Mouse (Mus musculus) liver, embryonic 15.5 days (tissue): ENCODE results near the gene Macrod2. TPM values are rescaled to one million over a fixed set of nuclear protein-coding genes. Genes with fewer than 3 reads are reported as not detected.

ENCODE experiments used
- ATAC-seq: fragments of 200-750 bp; cut with Nextera tagmentation; 2 replicates; pipeline ENCODE4 v1.8.0; 2017; ENCODE audit warnings: moderate number of reproducible peaks, mild to moderate bottlenecking, moderate library complexity; ENCODE audit not compliant: insufficient read depth
- H3K27ac ChIP-seq: fragments of 300-500 bp; sonication (generic); replicated peaks from 2 replicates; pipeline ENCODE4 v1.5.1; 2015; ENCODE audit warnings: mild to moderate bottlenecking, inconsistent platforms
- H3K27me3 ChIP-seq: fragments of 300-500 bp; sonication (generic); 2 replicates; pipeline ENCODE4 v1.6.1; 2015; ENCODE audit warnings: mild to moderate bottlenecking, inconsistent platforms
- H3K36me3 ChIP-seq: fragments of 300-500 bp; sonication (generic); replicated peaks from 2 replicates; pipeline ENCODE4 v1.6.1; 2015; ENCODE audit warnings: moderate library complexity, mild to moderate bottlenecking, inconsistent platforms
- H3K4me1 ChIP-seq: fragments of 300-500 bp; sonication (generic); replicated peaks from 2 replicates; pipeline ENCODE4 v1.6.1; 2015; ENCODE audit warnings: inconsistent platforms
- H3K4me2 ChIP-seq: fragments of 300-500 bp; sonication (generic); 2 replicates; pipeline ENCODE4 v1.6.1; 2015; ENCODE audit warnings: moderate library complexity, mild to moderate bottlenecking, inconsistent platforms
- H3K4me3 ChIP-seq: fragments of 300-500 bp; sonication (generic); replicated peaks from 2 replicates; pipeline ENCODE4 v1.5.1; 2015; ENCODE audit warnings: mild to moderate bottlenecking, inconsistent platforms
- H3K9ac ChIP-seq: fragments of 300-500 bp; sonication (generic); 2 replicates; pipeline ENCODE4 v1.6.1; 2015; ENCODE audit warnings: moderate library complexity, mild to moderate bottlenecking, inconsistent platforms
- H3K9me3 ChIP-seq: fragments of 300-500 bp; sonication (generic); replicated peaks from 2 replicates; pipeline ENCODE4 v1.6.1; 2016; ENCODE audit warnings: inconsistent platforms
- WGBS: fragments of 180-500 bp; shearing (Covaris S2); methylation state at CpG from one replicate; pipeline ENCODE4 v1.1.7; 2015; ENCODE audit warnings: mixed read lengths; ENCODE audit not compliant: insufficient replicate concordance; 5-methylcytosine and 5-hydroxymethylcytosine counted together
- polyA plus RNA-seq: library from polyadenylated mRNA; unstranded; fragments of >200 nt; fragmentation: Nextera tagmentation; extraction: Ambion mirVana; gene quantifications from 2 replicates; pipeline ENCODE4 v1.2.1, GENCODE M21; 2015

Gene Macrod2
- polyA plus RNA-seq, 1 experiment from 2014 or later, result 6.9 TPM

DNA sequence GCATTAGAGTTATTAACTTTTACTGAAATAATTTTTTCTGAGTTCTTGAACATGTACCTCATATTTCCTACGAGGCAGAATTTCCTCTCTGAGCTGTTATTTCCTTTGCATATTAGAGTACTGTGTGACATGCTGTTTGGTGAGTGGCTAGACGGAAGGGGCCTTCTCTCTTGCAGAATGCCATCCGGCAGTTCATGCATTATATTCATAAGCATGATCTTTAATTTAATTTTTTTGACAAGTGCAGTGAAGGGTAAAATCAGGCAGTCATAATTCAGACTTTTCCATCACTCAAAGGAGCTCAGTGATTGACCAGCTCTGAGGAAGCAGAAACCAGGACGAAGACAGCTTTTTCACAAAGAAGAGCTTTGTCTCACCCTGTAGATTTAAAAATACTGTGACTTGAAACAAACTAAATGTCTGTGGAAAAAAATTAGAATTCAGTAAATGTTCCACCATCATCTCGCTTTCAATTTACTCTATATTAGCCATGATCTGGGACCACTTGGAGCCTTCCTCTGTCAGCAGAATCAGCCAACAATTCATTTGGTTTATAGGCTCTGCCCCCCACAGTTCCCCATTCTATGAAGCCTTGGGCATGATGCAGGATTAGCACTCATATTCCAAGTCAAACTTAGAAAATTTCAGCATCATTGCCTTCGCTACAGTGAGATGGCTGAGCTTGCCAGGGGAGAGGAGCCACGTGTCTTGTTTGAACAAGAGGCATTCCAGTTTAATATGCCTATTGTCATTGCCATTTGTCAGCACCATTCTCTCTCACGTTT is 1827.2 kb downstream of the Macrod2 start:
- Histone ChIP-seq H3K4me1 (no peaks in the 10 kb centered on the region), H3K4me3 (no peak overlapping the region), H3K9ac (no peak overlapping the region), H3K4me2 (no peak overlapping the region), H3K27me3 (no peaks in the 10 kb centered on the region), H3K36me3 (no peaks in the 10 kb centered on the region), H3K9me3 (no peaks in the 10 kb centered on the region), H3K27ac (no peak overlapping the region)
- ATAC-seq, result no peak
- WGBS, result 54% methylated on average over 8 of the region's 8 CpGs

DNA sequence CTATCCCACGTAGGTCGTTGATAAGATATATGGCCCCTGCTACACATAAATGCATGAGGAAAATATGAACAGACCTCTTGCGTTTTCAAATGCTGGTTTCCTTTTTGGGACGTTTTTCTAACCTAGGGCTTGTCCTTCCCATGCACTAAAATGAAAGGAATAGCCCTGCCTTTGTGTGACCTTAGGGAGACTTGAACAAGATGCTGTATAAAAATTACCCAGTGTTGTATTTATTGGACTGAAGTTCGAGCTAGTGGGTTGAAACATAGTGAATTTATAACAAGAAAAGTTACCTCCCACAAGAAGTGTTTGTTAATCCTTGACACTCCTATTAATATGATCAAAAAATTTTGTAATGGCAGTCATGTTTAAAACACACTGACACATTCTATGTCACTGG is 1827.8 kb downstream of the Macrod2 start:
- no peak for ATAC-seq
- WGBS, result 58% methylated on average over 5 of the region's 5 CpGs
- Histone ChIP-seq H3K27ac (no peak overlapping the region), H3K4me1 (no peaks in the 10 kb centered on the region), H3K9ac (no peak overlapping the region), H3K9me3 (no peaks in the 10 kb centered on the region), H3K4me3 (no peak overlapping the region), H3K27me3 (no peaks in the 10 kb centered on the region), H3K36me3 (no peaks in the 10 kb centered on the region), H3K4me2 (no peak overlapping the region)

DNA sequence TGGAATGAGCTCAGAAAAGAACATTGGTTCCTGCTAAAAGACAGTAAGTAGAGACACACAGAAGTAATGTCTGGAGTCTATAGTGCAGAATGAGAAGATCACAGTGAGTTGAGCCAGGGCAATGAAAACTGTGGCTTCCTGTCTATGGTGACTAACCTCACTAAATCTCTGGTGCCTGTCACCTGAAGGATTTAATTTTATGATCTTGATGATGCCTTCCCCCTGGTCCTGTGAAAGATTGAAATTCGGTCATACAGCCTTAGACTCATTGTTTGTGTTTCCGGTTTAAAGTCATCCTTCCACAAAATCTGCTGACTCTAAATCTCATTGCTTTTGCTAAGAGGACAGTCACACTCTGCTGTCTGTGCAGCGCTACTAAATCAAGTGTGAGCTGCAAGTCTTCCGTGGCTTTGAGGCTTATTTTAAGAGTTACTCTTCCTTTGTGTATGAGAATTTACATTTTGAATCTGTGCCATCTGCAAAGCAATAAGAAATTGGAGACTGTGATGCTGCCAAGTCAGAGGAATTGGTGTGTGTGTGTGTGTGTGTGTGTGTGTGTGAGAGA is 1836.0 kb downstream of the Macrod2 start:
- H3K27me3 ChIP-seq, result no peaks in the 10 kb centered on the region
- H3K36me3 ChIP-seq, result no peaks in the 10 kb centered on the region
- WGBS, result 53% methylated on average over 4 of the region's 4 CpGs
- no peak for ATAC-seq
- no peak overlapping the region for H3K4me2 ChIP-seq
- H3K4me1 ChIP-seq, result no peaks in the 10 kb centered on the region
- no peaks in the 10 kb centered on the region for H3K9me3 ChIP-seq
- H3K27ac ChIP-seq, result no peak overlapping the region
- no peak overlapping the region for H3K9ac ChIP-seq
- H3K4me3 ChIP-seq, result no peak overlapping the region

DNA sequence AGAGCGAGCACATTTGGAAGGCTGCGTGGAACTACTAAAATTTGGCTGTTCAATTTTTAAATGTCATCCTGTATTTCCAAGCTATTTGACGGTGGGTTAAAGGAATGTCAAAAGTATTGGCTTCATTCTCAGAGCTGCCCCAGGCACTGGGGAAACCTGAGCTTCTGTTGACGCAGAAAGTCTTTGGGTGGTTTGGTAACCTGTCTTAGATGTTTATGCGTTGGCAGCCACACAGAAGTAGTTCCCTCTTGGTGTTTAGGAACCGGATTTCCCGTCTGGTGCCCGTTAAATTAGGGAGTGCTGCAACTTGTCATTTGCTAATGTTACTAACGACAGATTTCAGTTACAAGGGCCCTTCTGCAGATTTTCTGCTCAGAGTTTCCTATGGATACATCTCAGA is 1837.7 kb downstream of the Macrod2 start:
- no peaks in the 10 kb centered on the region for H3K4me1 ChIP-seq
- no peak overlapping the region for H3K27ac ChIP-seq
- H3K4me2 ChIP-seq, result no peak overlapping the region
- no peak overlapping the region for H3K9ac ChIP-seq
- no peak for ATAC-seq
- H3K27me3 ChIP-seq, result no peaks in the 10 kb centered on the region
- H3K4me3 ChIP-seq, result no peak overlapping the region
- 56% methylated on average over 9 of the region's 9 CpGs for WGBS
- H3K36me3 ChIP-seq, result no peaks in the 10 kb centered on the region
- H3K9me3 ChIP-seq, result no peaks in the 10 kb centered on the region

DNA sequence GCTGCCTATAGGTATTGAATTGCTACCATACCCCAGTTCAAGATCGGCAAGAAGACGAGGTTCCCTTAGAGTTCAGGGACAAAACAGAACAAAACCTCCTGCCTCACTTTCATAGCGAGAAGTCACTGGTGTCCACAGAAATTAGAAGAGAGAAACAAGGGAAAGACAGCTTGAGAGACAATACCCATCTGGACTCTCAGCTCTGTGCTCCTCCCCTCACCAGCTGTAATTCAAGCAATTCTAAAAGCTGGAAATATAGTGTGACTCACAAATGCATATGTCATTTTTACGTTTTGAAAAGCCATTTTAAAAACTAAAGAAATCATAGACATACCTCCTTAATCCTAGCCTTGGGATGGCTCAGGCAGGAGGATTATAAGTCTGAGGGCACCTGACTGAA is 1848.4 kb downstream of the Macrod2 start:
- ATAC-seq, result no peak
- Histone ChIP-seq H3K27me3 (no peaks in the 10 kb centered on the region), H3K4me3 (no peak overlapping the region), H3K4me2 (no peak overlapping the region), H3K9me3 (no peaks in the 10 kb centered on the region), H3K4me1 (no peaks in the 10 kb centered on the region), H3K36me3 (no peaks in the 10 kb centered on the region), H3K9ac (no peak overlapping the region), H3K27ac (no peak overlapping the region)
- WGBS, result 56% methylated on average over 4 of the region's 4 CpGs

DNA sequence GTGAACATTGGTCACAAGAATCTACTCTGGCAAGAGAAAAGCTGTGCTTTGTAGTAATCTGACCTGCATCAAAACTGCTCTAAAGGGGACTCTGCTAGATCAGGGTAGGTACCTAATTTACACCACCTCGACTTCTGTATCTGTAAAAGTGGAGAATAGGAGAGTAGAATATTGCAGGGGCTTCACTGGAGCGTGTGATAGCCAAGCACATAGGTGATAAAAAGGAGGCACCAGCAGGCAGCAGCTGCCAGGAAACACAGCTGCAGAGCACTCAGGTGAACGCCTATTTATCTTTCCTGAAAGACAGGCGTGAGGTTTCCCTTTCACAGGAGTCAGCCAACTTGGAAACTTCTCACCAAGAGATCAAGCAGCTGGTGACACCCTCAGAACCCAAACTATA is 1855.3 kb downstream of the Macrod2 start:
- Histone ChIP-seq H3K9me3 (no peaks in the 10 kb centered on the region), H3K36me3 (no peaks in the 10 kb centered on the region), H3K4me3 (no peak overlapping the region), H3K4me1 (no peaks in the 10 kb centered on the region), H3K9ac (no peak overlapping the region), H3K27me3 (no peaks in the 10 kb centered on the region), H3K4me2 (no peak overlapping the region), H3K27ac (no peak overlapping the region)
- ATAC-seq, result no peak
- WGBS, result 25% methylated on average over 4 of the region's 4 CpGs

DNA sequence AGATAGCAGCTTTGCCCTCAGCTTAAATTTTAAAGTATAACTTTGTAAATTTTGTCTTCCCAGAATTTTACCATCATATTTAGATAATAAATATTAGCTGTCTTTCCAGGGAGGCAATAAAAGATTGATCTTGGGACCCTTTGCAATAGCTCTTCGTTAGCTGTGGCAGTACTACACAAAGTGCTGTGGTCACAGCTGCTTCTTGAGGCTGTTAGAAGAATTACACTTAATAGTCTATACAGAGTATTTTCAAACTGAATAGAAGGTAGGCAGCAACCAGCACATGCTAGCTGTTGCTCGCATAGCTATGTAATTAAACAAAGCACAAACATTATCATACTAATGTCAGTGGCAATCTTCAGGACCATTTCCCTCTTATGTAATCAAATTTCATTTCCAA is 1856.4 kb downstream of the Macrod2 start:
- Histone ChIP-seq H3K9me3 (no peaks in the 10 kb centered on the region), H3K27ac (no peak overlapping the region), H3K9ac (no peak overlapping the region), H3K36me3 (no peaks in the 10 kb centered on the region), H3K4me1 (no peaks in the 10 kb centered on the region), H3K4me3 (no peak overlapping the region), H3K4me2 (no peak overlapping the region), H3K27me3 (no peaks in the 10 kb centered on the region)
- 53% methylated on average over 2 of the region's 2 CpGs for WGBS
- ATAC-seq, result no peak

DNA sequence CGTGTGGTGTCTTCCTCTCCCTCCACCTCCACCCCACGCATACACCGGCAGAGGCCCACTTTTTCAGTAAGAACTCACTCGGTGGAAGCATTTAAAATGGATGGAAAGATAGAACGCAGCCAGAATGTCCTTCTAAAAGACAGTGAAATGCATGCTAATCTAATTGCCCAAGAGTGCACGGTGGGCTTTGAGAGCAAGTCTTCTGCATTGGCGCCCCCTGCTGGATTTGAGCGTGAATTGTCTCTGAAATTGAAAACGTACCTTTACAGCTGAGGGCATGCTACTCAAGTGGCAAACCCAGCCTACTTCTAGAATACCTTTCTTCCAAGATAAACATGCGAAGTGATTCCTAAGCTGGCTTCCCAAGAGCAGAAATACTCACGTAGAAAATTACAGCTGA is 1858.8 kb downstream of the Macrod2 start:
- no peak for ATAC-seq
- Histone ChIP-seq H3K27me3 (no peaks in the 10 kb centered on the region), H3K9ac (no peak overlapping the region), H3K36me3 (no peaks in the 10 kb centered on the region), H3K4me3 (no peak overlapping the region), H3K4me1 (no peaks in the 10 kb centered on the region), H3K9me3 (no peaks in the 10 kb centered on the region), H3K27ac (no peak overlapping the region), H3K4me2 (no peak overlapping the region)
- 18% methylated on average over 11 of the region's 11 CpGs for WGBS

DNA sequence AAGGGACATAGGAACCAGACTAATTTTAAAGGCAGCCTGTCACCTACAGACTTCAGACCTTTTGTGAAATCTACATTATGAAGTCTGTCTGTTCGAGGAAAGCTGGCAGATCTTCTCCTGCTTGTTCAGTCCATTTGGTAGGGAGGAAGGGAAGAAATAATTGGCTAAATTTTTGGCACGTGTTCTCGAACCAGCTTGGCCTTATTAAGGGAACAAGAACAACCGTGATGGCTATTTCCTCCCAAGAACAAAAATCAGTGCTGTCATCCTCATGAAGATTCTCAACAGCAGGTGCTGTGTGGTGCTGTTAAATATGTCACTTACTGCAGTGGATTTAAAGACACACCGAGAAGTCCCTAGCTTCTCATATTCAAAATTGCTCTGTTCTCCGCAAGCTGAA is 1859.5 kb downstream of the Macrod2 start:
- H3K4me3 ChIP-seq, result no peak overlapping the region
- no peaks in the 10 kb centered on the region for H3K27me3 ChIP-seq
- no peak overlapping the region for H3K4me2 ChIP-seq
- H3K36me3 ChIP-seq, result no peaks in the 10 kb centered on the region
- WGBS, result 72% methylated on average over 6 of the region's 6 CpGs
- H3K9me3 ChIP-seq, result no peaks in the 10 kb centered on the region
- no peak for ATAC-seq
- no peak overlapping the region for H3K9ac ChIP-seq
- H3K4me1 ChIP-seq, result no peaks in the 10 kb centered on the region
- H3K27ac ChIP-seq, result no peak overlapping the region

DNA sequence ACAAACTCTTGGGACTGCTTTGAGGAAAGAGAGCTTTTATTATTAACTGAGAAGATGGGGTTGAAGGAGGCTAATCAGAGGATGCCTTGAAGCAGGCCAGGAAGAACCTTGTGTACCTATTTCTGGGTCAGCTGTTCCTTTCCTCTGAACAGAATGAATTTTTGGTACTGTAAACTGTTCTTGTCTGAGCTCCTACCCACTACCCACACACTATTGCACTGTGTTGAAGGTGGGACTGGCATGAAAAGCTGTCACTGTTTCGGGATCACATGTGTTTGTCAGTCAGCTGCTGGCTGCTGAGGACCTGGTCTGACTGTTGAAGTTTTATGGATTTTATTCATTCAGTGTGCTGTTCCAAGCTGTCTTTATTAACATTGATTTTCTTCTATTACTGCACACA is 1862.4 kb downstream of the Macrod2 start:
- H3K4me2 ChIP-seq, result no peak overlapping the region
- H3K4me1 ChIP-seq, result no peaks in the 10 kb centered on the region
- H3K9me3 ChIP-seq, result no peaks in the 10 kb centered on the region
- no peak overlapping the region for H3K27ac ChIP-seq
- no peaks in the 10 kb centered on the region for H3K36me3 ChIP-seq
- H3K4me3 ChIP-seq, result no peak overlapping the region
- ATAC-seq, result no peak
- H3K9ac ChIP-seq, result no peak overlapping the region
- H3K27me3 ChIP-seq, result no peaks in the 10 kb centered on the region
- WGBS, result 69% methylated on average over 1 of the region's 1 CpGs

DNA sequence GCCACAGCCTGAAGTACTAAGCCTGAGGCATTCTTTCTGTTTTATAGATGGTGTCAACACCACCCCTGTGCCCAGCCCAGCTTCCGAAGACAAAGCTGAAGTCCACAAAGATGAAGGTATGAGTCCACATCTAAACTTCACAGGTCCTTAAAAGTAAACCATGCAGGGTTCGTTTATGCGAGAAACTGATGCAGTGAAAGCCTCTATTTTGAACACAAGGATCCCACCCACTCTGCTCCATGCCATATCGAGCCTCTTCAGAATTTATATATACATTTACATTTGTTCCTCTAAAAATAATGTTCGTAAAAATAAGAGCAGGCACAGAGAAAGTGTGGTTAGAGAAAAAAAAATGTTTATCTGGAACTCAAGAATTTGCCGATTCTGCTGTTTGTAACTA is 1865.9 kb downstream of the Macrod2 start:
- Histone ChIP-seq H3K4me1 (no peaks in the 10 kb centered on the region), H3K9me3 (no peaks in the 10 kb centered on the region), H3K4me3 (no peak overlapping the region), H3K36me3 (no peaks in the 10 kb centered on the region), H3K4me2 (no peak overlapping the region), H3K27ac (no peak overlapping the region), H3K27me3 (no peaks in the 10 kb centered on the region), H3K9ac (no peak overlapping the region)
- ATAC-seq, result no peak
- 61% methylated on average over 6 of the region's 6 CpGs for WGBS

DNA sequence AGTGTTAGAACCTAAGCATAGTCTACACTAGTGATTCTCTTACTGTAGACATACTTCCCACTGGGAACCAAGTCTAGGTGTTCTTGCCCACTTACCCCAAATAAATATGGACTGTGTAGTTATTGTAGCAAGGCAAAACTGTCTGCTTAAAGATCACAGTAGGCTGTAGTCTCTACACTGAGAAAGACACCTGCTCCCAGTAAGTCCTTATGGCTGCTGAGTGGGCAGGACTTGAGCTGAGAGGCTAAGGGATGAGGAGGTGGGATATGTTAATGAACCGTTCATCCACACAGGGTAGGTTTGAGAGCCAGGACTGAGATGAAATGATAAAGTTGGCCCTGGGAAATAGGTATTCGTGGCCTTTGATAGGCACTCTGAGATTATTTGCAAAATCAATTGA is 1869.6 kb downstream of the Macrod2 start:
- Histone ChIP-seq H3K36me3 (no peaks in the 10 kb centered on the region), H3K9ac (no peak overlapping the region)
- 50% methylated on average over 2 of the region's 2 CpGs for WGBS

More for the DNA sequence above, 1869.6 kb downstream of the Macrod2 start:
- Histone ChIP-seq H3K27ac (no peak overlapping the region), H3K9me3 (no peaks in the 10 kb centered on the region), H3K4me2 (no peak overlapping the region), H3K4me3 (no peak overlapping the region), H3K27me3 (no peaks in the 10 kb centered on the region), H3K4me1 (no peaks in the 10 kb centered on the region)
- ATAC-seq, result no peak
